Mouse (Mus musculus) G1E (cell line): ENCODE data around the gene Zic1.

Experiments used
- CTCF ChIP-seq: IDR thresholded peaks from 2 replicates; pipeline ENCODE4 v1.5.1; 2012; ENCODE audit warnings: low read depth, low read length, inconsistent platforms, mixed read lengths
- GATA2 ChIP-seq: IDR thresholded peaks from 2 replicates; pipeline ENCODE4 v1.6.1; 2012; ENCODE audit warnings: low read depth, low read length, inconsistent platforms, borderline replicate concordance

GRCm38 (mm10) chr9:91378411-91379299 is 13.0 kb upstream of the Zic1 start:
- TF ChIP-seq CTCF (no peak), GATA2 (no peak)
